Mouse (Mus musculus) thymus, postnatal 0 days (tissue): Measurements from ENCODE around the gene Nxf3. TPM values are rescaled to one million over a fixed set of nuclear protein-coding genes. Genes with fewer than 3 reads are reported as not detected.
A peak's percentile ranks its signal among the peaks of the same experiment; 100 is the strongest.
"Not testable (repeated sequence)": the region's sequence is repeated elsewhere in the genome, so short reads cannot be mapped to it uniquely, and the experiment has no call there.

Source experiments
- DNase-seq: peaks from one replicate; pipeline ENCODE4 v3.0.0-alpha.2; 2015; ENCODE audit warnings: low spot score
- polyA plus RNA-seq: library from polyadenylated mRNA; unstranded; fragments of >200 nt; fragmentation: Nextera tagmentation; extraction: Ambion mirVana; gene quantifications from 2 replicates; pipeline ENCODE4 v1.2.1, GENCODE M21; 2015

Nxf3 gene
- 0.05 TPM in 1 of 2 replicates, not detected in the other for polyA plus RNA-seq

GRCm38 (mm10) chrX:136085155-136085554 is at the start of gene Nxf3:
Gene Nxf3 (minus strand): TSS chrX:136085255.
- no peak for DNase-seq

GRCm38 (mm10) chrX:136127744-136128064 is 42.6 kb upstream of the Nxf3 start:
- peak; percentile 22 for DNase-seq

DNA sequence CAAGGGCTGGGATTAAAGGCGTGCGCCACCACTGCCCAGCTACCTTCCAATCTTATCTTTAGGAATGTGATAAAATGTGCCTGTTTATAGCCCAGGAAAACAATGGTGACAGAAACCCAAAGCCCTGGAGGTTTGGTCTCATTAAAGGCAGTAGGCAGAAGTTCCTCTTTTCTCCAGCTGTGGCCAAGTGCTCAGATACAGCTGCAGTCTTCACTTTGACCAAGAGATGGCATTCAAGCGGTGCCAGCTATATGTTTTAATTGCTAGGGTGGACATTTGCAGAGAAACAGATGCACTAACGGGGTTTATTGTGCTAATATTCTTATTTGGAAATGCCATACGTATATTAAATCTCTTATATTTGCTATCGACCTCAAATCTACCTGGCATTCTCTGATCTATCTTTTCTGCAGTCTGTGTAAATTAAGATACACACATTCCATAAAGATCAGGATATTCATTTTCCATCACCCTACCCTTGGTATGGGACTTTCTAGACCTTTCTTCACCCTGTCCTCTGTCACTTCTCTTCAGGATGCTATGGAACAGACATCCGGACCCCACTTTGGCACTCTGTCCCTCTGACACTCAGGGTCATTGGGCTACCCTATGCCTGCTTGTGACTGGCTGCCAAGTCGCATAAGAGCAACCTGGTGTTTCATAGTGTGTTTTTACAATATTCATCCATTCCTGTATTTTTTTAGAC is 42.1 kb upstream of the Nxf3 start:
- no peak for DNase-seq

GRCm38 (mm10) chrX:136115419-136115961 is 30.4 kb upstream of the Nxf3 start:
- no peak for DNase-seq

DNA sequence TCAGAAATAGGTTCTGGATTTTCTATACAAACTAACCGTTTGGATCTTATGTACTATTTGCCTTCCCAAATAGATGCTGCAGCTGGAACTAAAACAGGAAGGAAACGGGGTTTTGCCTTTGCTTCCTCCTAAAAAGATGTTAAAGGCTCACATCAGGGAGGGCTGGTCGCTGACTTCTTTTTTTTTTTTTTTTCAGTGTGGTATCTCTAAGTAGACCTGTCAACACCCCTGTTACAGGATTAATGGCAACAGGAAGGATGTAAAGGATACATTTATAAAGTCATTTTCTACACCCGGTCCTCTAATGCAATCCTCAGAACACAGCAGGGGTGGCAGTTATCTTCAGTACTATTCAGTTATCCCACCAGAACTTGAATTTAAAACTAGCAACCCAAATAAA is 30.0 kb upstream of the Nxf3 start:
- DNase-seq, result no peak

- peak; percentile 4 for DNase-seq
These were observed 22.9 kb upstream of the Nxf3 start for GRCm38 (mm10) chrX:136107942-136108341.

GRCm38 (mm10) chrX:136104724-136105088 is 19.7 kb upstream of the Nxf3 start:
- DNase-seq, result no peak

DNA sequence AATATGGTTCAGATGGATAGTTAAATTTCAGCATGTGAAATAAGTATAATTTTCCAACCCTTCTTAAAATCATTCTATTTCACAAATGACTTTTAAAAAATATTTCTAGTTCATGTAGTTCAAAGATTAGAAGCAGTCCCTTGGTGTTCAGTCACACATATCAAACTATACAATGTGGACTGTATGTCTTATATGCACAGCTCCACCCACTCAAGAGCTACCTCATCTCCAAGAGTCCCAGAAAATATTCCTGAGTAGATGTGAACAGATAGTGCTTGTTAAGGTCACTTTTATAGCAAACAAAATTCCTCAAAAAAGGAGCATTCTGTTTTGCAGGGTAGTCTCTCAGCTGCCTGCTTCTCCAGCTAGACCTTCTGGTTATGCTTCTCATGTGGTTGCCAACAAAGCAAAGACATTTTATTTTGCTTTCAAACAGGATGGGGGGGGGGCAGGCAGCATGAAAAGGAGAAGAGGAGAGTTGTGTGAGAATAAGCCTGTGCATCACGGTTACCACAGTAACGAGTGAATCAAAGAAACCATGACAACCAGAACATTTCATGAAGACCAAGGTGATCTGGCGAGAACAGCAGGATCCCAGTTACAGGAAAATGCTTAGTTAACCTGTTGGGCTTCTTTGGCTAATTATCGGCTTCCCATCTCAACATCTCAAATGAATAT is 19.1 kb upstream of the Nxf3 start:
- no peak for DNase-seq

- no peak for DNase-seq
These were observed 9.4 kb upstream of the Nxf3 start for GRCm38 (mm10) chrX:136094421-136094820.

DNA sequence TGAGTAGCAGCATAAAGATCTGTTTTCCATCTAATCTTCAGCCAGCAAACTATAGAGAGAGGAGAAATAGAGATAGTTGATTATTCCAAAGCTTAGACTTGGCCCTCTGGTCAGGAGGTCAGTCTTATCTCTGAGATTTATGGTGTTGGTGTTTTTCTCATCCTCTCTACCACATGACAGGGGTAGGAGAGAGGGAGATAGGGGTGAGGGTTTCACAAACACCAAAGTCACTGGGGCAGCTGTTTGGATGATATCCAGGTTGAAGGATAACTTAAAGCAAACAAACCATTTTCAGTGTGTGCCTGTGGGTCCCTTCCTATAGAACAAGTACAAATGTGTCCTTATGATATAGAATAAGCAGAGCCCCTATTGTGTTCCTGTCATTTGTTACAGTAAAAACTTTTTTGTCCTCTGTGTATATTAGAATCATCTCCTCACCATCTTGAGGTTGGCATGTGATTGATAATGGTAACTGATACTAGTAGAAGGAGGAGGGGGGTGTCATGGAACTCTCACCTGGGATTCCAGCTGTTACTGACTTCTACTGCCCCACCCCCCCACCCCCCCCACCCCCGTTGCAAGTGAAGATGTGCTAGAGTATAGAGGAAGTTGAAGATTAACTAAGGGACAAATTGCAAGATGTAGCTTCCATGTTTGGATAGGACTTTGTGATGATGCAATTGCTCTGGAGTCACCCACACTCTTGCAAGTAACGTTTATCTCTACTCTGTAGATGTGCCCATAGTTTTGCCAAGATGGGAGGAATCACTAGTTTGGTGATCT is 7.6 kb upstream of the Nxf3 start:
- DNase-seq, result no peak

- not testable (repeated sequence) for DNase-seq
These were observed 17.0 kb downstream of the Nxf3 start, which contains the start of gene Bex2 for GRCm38 (mm10) chrX:136068020-136068419. Gene Bex2 (minus strand): TSS chrX:136068236.

DNA sequence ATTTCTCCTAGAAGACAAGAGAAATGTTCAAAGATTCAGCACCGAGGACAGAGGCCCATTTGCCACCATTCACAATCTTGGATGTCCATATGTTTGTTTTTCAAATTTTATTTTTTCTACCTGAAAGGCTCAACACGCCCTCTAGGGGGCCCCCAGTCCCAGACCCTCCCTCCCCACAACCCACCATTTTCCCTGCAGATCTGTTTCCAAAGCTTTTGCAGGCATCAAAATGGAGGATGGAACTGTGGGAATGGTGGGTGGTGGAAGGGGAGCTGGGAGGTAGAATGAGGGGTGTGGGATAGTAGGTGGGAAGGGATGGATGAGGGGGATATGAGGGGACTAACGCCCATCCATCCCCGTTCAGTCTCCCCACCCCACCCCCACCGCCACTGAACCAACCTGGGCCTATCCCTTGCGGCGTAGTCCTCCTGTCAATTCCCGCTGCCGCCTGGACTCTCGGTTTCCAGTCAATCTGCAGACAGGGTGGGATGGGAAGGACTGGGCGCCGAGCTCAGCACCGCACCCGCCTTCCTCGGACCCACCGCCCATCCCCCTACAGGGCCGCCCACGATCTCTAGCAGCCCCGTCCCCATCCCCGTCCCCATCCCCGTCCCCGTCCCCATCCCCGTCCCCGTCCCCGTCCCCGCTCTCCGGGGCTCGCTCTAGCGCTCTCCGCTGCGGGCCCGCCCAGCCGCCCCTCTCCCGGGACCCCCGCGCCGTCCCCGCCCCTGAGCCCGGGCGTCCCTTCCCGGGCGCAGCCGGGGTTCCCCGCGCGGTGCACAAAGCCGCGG is 17.7 kb downstream of the Nxf3 start:
- DNase-seq, result peak; percentile 2

- no peak for DNase-seq
These were observed 24.4 kb downstream of the Nxf3 start for GRCm38 (mm10) chrX:136060698-136061097.

- DNase-seq, result no peak
These were observed 33.8 kb downstream of the Nxf3 start for GRCm38 (mm10) chrX:136051219-136051618.

GRCm38 (mm10) chrX:136047528-136047927 is 37.5 kb downstream of the Nxf3 start:
- DNase-seq, result peak; percentile 38

DNA sequence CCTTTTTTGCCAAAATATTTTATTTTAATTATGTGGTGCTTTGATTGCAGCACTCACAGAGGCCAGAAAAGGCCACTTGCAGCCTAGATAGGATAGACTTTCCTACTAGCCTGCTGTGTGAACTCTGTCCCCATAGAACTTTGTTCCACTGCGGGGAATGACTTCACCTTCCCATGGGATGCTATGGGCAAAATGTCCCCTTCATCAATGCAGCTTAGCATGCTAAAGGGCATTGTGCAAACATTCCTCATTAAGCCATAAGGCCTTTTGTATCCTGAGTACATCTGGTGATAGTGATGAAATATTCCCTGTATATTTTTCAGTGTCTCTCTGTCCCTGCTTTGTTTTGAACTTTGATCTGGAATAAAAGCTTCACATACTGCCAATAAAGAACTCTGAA is 41.3 kb downstream of the Nxf3 start:
- no peak for DNase-seq

GRCm38 (mm10) chrX:136032799-136033763 is 52.0 kb downstream of the Nxf3 start, which contains the start of gene Arxes1:
Gene Arxes1 (plus strand): TSS chrX:136033367.
- DNase-seq, result not testable (repeated sequence)

DNA sequence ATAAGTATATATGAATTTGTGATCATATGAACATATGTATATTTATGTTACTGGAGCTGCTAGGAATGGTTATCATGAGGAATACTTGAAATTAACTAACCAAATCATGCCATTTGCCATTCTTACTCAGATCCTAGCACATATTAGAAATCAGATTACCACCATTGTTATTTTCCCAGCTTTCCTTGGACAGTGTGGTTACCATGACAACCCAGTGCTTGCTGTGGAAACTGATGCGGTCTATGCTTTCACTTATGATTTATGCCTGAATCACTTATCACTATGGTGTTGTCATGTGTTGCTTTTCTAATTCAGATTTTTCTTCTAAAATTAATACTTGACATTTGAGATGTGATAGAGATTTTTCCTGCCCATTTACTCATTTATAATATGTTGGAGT is 54.7 kb downstream of the Nxf3 start:
- no peak for DNase-seq
